Mouse (Mus musculus) cerebellum, adult 9-11 months (tissue): ENCODE results near the gene Odf2l.

Experiments
- DNase-seq: peaks from one replicate; pipeline ENCODE4 v3.0.0; 2022

Odf2l gene

GRCm38 (mm10) chr3:145142925-145143324, 24.5 kb downstream of the Odf2l start:
- no peak for DNase-seq

- DNase-seq = no peak
Measured at GRCm38 (mm10) chr3:145143856-145144255, 25.5 kb downstream of the Odf2l start.

GRCm38 (mm10) chr3:145146871-145147270, 28.5 kb downstream of the Odf2l start:
- DNase-seq = no peak

GRCm38 (mm10) chr3:145147483-145147882, 29.1 kb downstream of the Odf2l start:
- no peak for DNase-seq

- no peak for DNase-seq
Measured at GRCm38 (mm10) chr3:145147952-145148351, 29.6 kb downstream of the Odf2l start.

GRCm38 (mm10) chr3:145151092-145151491, 32.7 kb downstream of the Odf2l start:
- DNase-seq = no peak

- DNase-seq = no peak
Measured at GRCm38 (mm10) chr3:145151933-145152332, 33.5 kb downstream of the Odf2l start.

- DNase-seq = no peak
Measured at GRCm38 (mm10) chr3:145156883-145157282, 38.5 kb downstream of the Odf2l start.

GRCm38 (mm10) chr3:145158441-145158840, 40.1 kb downstream of the Odf2l start:
- no peak for DNase-seq

GRCm38 (mm10) chr3:145166741-145167140, 48.4 kb downstream of the Odf2l start:
- DNase-seq = no peak

GRCm38 (mm10) chr3:145167766-145168165, 49.4 kb downstream of the Odf2l start:
- no peak for DNase-seq

- DNase-seq = no peak
Measured at GRCm38 (mm10) chr3:145168844-145169696, 50.7 kb downstream of the Odf2l start.

- no peak for DNase-seq
Measured at GRCm38 (mm10) chr3:145170028-145170427, 51.6 kb downstream of the Odf2l start.

GRCm38 (mm10) chr3:145170604-145171389, 52.4 kb downstream of the Odf2l start:
- DNase-seq = no peak

GRCm38 (mm10) chr3:145171390-145172060, 53.1 kb downstream of the Odf2l start:
- DNase-seq = no peak

GRCm38 (mm10) chr3:145184645-145185044, 66.3 kb downstream of the Odf2l start:
- no peak for DNase-seq

- DNase-seq = no peak
Measured at GRCm38 (mm10) chr3:145191972-145192371, 73.6 kb downstream of the Odf2l start.

GRCm38 (mm10) chr3:145195240-145195923, 77.0 kb downstream of the Odf2l start:
- DNase-seq = no peak

- DNase-seq = no peak
Measured at GRCm38 (mm10) chr3:145198050-145198449, 79.7 kb downstream of the Odf2l start.
